Mouse (Mus musculus) midbrain, embryonic 16.5 days (tissue): ENCODE measurements at regions not wholly inside any gene's neighbourhood (a gene's known extent, or its start where the extent isn't known, plus 50 kb on each side); places are given as distances from the start of the nearest gene placed in this dataset.
"Not testable (repeated sequence)": the region's sequence is repeated elsewhere in the genome, so short reads cannot be mapped to it uniquely, and the experiment has no call there.

Experiments used
- ATAC-seq: fragments of 200-750 bp; cut with Nextera tagmentation; 2 replicates; pipeline ENCODE4 v1.8.0; 2017; ENCODE audit warnings: moderate TSS enrichment
- H3K27ac ChIP-seq: fragments of 300-500 bp; sonication (generic); 2 replicates; pipeline ENCODE4 v1.5.1; 2014; ENCODE audit warnings: mild to moderate bottlenecking, low read length, mixed read lengths
- H3K27me3 ChIP-seq: fragments of 300-500 bp; sonication (generic); 2 replicates; pipeline ENCODE4 v1.6.1; 2014; ENCODE audit warnings: low read depth, low read length, mixed read lengths; ENCODE audit not compliant: control insufficient read depth, insufficient read depth
- H3K36me3 ChIP-seq: fragments of 300-500 bp; sonication (generic); 2 replicates; pipeline ENCODE4 v1.6.1; 2014; ENCODE audit warnings: mild to moderate bottlenecking, low read length, moderate library complexity, mixed read lengths; ENCODE audit not compliant: control insufficient read depth, insufficient read depth
- H3K4me1 ChIP-seq: fragments of 300-500 bp; sonication (generic); 2 replicates; pipeline ENCODE4 v1.6.1; 2014; ENCODE audit warnings: mild to moderate bottlenecking, low read length, mixed read lengths; ENCODE audit not compliant: control insufficient read depth, insufficient read depth
- H3K4me2 ChIP-seq: fragments of 300-500 bp; sonication (generic); 2 replicates; pipeline ENCODE4 v1.6.1; 2014; ENCODE audit warnings: mild to moderate bottlenecking, low read length, mixed read lengths
- H3K4me3 ChIP-seq: fragments of 300-500 bp; sonication (generic); 2 replicates; pipeline ENCODE4 v1.5.1; 2014; ENCODE audit warnings: low read depth, mild to moderate bottlenecking, low read length, moderate library complexity, mixed read lengths
- H3K9ac ChIP-seq: fragments of 300-500 bp; sonication (generic); 2 replicates; pipeline ENCODE4 v1.6.1; 2014; ENCODE audit warnings: low read depth, low read length, mixed read lengths
- H3K9me3 ChIP-seq: fragments of 300-500 bp; sonication (generic); replicated peaks from 2 replicates; pipeline ENCODE4 v1.6.1; 2014; ENCODE audit warnings: mild to moderate bottlenecking, low read length, mixed read lengths; ENCODE audit not compliant: control insufficient read depth, poor library complexity, severe bottlenecking
- WGBS: fragments of 180-500 bp; shearing (Covaris S2); extraction: QIAGEN DNeasy Blood & Tissue Kit; methylation state at CpG from one replicate; pipeline ENCODE4 v1.1.7; 2014; 5-methylcytosine and 5-hydroxymethylcytosine counted together

GRCm38 (mm10) chr3:8270935-8271298 is 1339.0 kb downstream of the Zfp704 start:
- Histone ChIP-seq H3K9me3 (no peaks in the 10 kb centered on the region), H3K4me2 (no peak overlapping the region), H3K4me1 (no peaks in the 10 kb centered on the region), H3K27me3 (no peaks in the 10 kb centered on the region), H3K36me3 (no peaks in the 10 kb centered on the region), H3K9ac (no peak overlapping the region), H3K27ac (no peak overlapping the region), H3K4me3 (no peak overlapping the region)
- no peak for ATAC-seq
- WGBS, result 83% methylated on average over 3 of the region's 3 CpGs

- H3K36me3 ChIP-seq, result no peaks in the 10 kb centered on the region
- 39% methylated on average over 1 of the region's 1 CpGs for WGBS
- no peak for ATAC-seq
- no peak overlapping the region for H3K4me3 ChIP-seq
- H3K27ac ChIP-seq, result no peak overlapping the region
- no peak overlapping the region for H3K9ac ChIP-seq
- H3K27me3 ChIP-seq, result no peaks in the 10 kb centered on the region
- no peaks in the 10 kb centered on the region for H3K9me3 ChIP-seq
- H3K4me2 ChIP-seq, result no peak overlapping the region
- no peaks in the 10 kb centered on the region for H3K4me1 ChIP-seq
These were observed 1339.6 kb downstream of the Zfp704 start for GRCm38 (mm10) chr3:8270009-8270934.

DNA sequence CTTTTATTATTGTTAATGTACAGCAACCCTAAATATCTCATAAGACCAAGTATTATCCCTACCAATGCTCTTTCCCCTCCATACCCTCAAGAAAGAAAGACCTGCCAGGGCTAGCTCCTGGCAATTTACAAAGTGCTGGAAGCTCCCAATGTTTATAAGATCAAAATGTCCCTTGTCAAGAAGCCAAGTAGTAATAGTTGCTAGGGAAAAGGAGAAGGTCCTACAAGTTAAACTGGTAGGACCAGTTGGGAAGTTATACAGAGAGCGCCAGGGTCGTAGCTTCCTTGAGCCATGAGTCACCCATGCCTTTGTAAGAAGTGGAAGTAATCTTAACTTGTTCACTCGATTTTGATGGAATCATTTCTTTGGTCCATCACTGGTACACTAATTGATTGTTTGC is 1344.1 kb downstream of the Zfp704 start:
- no peaks in the 10 kb centered on the region for H3K27me3 ChIP-seq
- H3K4me2 ChIP-seq, result no peak overlapping the region
- no peaks in the 10 kb centered on the region for H3K4me1 ChIP-seq
- no peaks in the 10 kb centered on the region for H3K36me3 ChIP-seq
- whole genome bisulfite sequencing, result 83% methylated on average over 3 of the region's 3 CpGs
- no peak for ATAC-seq
- no peak overlapping the region for H3K9ac ChIP-seq
- H3K9me3 ChIP-seq, result no peaks in the 10 kb centered on the region
- H3K27ac ChIP-seq, result no peak overlapping the region
- no peak overlapping the region for H3K4me3 ChIP-seq

DNA sequence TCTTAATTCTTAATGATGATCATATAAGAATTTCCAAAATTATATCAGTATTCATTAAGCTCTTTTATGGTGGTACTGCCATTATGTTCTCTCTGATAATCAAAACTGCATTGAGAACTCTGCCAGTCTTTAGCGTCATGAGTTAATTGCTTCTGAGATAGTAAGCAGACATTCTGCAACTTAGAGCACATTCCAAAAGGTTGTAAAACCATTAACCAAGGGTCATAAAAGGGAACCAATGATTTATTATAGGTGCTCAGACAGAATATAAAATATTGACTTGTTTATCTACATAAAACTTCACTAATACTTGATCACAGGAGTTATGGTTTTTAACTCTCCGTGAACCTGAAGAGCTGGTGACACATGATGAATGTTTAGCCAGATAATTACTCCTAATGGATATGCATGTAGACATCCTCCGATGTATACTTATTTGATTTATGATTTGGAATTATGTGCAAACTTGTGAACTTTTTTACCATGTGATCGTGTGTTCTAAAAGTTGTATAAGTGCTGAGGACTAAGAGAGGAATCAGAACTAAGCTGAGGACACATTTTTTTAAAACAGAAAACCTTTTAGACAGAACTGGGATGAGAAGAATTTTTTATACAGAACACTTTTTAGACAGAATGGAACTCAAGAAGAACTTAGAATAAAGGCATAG is 1345.4 kb downstream of the Zfp704 start:
- no peak for ATAC-seq
- no peaks in the 10 kb centered on the region for H3K4me1 ChIP-seq
- H3K27me3 ChIP-seq, result no peaks in the 10 kb centered on the region
- H3K9me3 ChIP-seq, result no peaks in the 10 kb centered on the region
- H3K36me3 ChIP-seq, result no peaks in the 10 kb centered on the region
- H3K4me2 ChIP-seq, result no peak overlapping the region
- no peak overlapping the region for H3K9ac ChIP-seq
- no peak overlapping the region for H3K4me3 ChIP-seq
- 95% methylated on average over 4 of the region's 4 CpGs for WGBS
- H3K27ac ChIP-seq, result no peak overlapping the region

- no peak overlapping the region for H3K9ac ChIP-seq
- no peaks in the 10 kb centered on the region for H3K9me3 ChIP-seq
- no peak overlapping the region for H3K4me2 ChIP-seq
- H3K36me3 ChIP-seq, result no peaks in the 10 kb centered on the region
- no peaks in the 10 kb centered on the region for H3K27me3 ChIP-seq
- H3K4me3 ChIP-seq, result no peak overlapping the region
- H3K27ac ChIP-seq, result no peak overlapping the region
- no peaks in the 10 kb centered on the region for H3K4me1 ChIP-seq
- no peak for ATAC-seq
These were observed 1352.6 kb downstream of the Zfp704 start for GRCm38 (mm10) chr3:8257293-8257692.

DNA sequence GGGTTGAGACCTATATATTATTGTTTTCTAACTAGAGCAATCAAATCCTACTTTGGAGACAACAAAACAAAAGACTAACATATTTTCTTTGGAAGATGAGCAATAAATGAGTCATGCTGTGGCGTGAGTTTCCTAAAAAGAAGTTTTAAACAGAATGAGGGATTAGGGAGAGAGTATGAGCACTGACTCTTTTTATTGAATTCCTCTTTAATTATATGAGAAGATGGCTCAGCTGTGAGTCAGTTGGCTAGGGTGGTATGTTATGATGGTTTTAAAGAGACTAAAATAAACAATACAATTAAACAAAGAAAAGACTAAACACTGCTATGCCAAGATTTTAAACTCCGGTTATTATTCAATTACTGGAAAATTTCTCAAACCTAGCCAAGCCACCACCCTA is 1357.6 kb downstream of the Zfp704 start:
- WGBS, result 82% methylated on average over 2 of the region's 2 CpGs
- ATAC-seq, result no peak
- no peak overlapping the region for H3K27ac ChIP-seq
- no peaks in the 10 kb centered on the region for H3K27me3 ChIP-seq
- H3K36me3 ChIP-seq, result no peaks in the 10 kb centered on the region
- no peaks in the 10 kb centered on the region for H3K4me1 ChIP-seq
- no peak overlapping the region for H3K4me2 ChIP-seq
- no peak overlapping the region for H3K4me3 ChIP-seq
- no peak overlapping the region for H3K9ac ChIP-seq
- no peaks in the 10 kb centered on the region for H3K9me3 ChIP-seq

GRCm38 (mm10) chr3:8248911-8249310 is 1361.0 kb downstream of the Zfp704 start:
- ATAC-seq, result no peak
- Histone ChIP-seq H3K4me1 (no peaks in the 10 kb centered on the region), H3K9ac (no peak overlapping the region), H3K36me3 (no peaks in the 10 kb centered on the region), H3K9me3 (no peaks in the 10 kb centered on the region), H3K27ac (no peak overlapping the region), H3K4me3 (no peak overlapping the region), H3K27me3 (no peaks in the 10 kb centered on the region), H3K4me2 (no peak overlapping the region)
- WGBS, result 73% methylated on average over 1 of the region's 1 CpGs

- H3K9me3 ChIP-seq, H3K4me3 ChIP-seq, H3K36me3 ChIP-seq, H3K27me3 ChIP-seq, H3K4me1 ChIP-seq, H3K9ac ChIP-seq, ATAC-seq, H3K27ac ChIP-seq, H3K4me2 ChIP-seq: not testable (repeated sequence)
- WGBS, result 38% methylated on average over 1 of the region's 1 CpGs
These were observed 1364.1 kb downstream of the Zfp704 start for GRCm38 (mm10) chr3:8245822-8246221.

DNA sequence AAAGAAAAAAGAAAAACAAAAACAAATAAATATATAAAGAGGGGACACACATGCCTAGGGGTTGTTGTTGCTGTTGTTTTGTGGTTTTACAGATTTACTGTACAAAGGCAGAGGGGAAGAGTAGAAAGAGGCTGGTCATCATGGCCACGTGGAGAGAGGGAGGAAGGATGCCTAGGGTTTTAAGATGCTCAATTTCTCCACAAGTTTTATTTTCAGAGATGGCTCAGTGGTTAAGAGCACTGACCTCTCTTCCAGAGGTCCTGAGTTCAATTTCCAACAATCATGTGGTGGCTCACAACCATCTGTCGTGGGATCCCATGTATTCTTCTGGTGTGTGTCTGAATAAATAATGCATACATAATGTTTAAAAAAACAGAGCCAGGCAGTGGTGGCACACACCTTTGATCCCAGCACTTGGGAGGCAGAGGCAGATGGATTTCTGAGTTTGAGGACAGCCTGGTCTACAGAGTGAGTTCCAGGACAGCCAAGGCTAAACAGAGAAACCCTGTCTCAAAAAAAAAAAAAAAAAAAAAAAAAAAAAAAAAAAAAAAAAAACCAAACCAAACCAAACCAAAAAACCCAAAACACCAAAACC is 1364.6 kb downstream of the Zfp704 start:
- not testable (repeated sequence) for H3K4me2 ChIP-seq, H3K27me3 ChIP-seq, H3K36me3 ChIP-seq, H3K4me1 ChIP-seq, H3K27ac ChIP-seq, H3K9me3 ChIP-seq, H3K4me3 ChIP-seq, ATAC-seq, H3K9ac ChIP-seq
- 73% methylated on average over 2 of the region's 2 CpGs for WGBS
